ENCODE assay signal across 22 mouse cellular contexts in the genomic region with DNA sequence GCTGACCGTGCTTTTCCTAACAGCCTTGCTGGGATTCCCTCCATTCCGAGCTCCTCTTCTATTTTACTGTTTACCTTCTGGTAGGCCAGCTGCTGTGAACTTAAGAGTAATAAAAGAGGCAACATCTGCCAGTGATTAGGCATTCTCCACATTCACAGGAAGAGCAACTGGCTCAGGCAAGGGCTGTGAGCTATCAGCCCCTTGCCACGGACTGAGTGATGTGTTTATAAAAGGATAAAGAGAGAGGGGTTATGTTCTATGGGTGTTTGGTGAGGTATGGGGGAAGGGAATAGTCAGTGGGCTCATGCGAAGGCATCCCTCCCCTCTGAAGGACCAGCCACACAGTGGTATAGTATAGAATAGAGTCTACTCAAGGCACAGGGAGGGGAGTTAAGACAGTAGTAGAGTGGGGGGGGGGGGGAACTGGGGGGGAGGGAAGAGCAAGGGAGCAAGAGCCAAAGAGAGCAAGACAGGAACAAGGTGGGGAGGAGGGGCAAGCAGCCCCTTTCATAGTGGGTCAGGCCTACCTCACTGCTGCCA. TPM values are rescaled to one million over a fixed set of nuclear protein-coding genes. Genes with fewer than 3 reads are reported as not detected.
DNase-seq lines count a peak whose midpoint lies in the region; ATAC-seq and TF ChIP-seq lines count a peak whose summit lies in the region.
"Had no signal": no experiment of that assay in that cellular context is flagged by ENCODE, and none has a peak within 500 bp of the region (broad histone marks: within the 10 kb centered on the region; RNA-seq: fewer than 3 reads in every experiment).

No protein-coding gene starts in this region.

- no peak overlapping the region for H3K4me2 ChIP-seq in hindbrain, embryonic 13.5 days
- H3K4me2 ChIP-seq in hindbrain, postnatal 0 days (ENCODE audit: low read depth, low read length): no peak overlapping the region
- H3K4me2 ChIP-seq in midbrain, embryonic 12.5 days (replicated peaks): no peak overlapping the region
- no peak overlapping the region for H3K4me2 ChIP-seq in embryonic facial prominence, embryonic 11.5 days (ENCODE audit: low read depth, low read length)
- H3K4me2 ChIP-seq: embryonic facial prominence, embryonic 15.5 days; heart, embryonic 13.5 days; liver, embryonic 11.5 days; neural tube, embryonic 13.5 days had no signal

- DNase-seq in hindbrain, postnatal 0 days (ENCODE audit: low spot score): no peak
- DNase-seq in midbrain, embryonic 10.5 days (ENCODE audit: low spot score): no peak
- peak; percentile 80 for DNase-seq in embryonic facial prominence, embryonic 11.5 days (ENCODE audit: low spot score)
- peak; percentile 72 for DNase-seq in mesoderm, embryonic 11.5 days (ENCODE audit: low read depth, low spot score)
- no peak for DNase-seq in thymus, adult 18-20 months
- no peak for DNase-seq in right cerebral cortex, postnatal 25 days
- DNase-seq: cerebellum, adult 9-10 months; kidney, adult 11 months; kidney, postnatal 25 days; lung, adult 2 months; thymus, postnatal 4 days had no signal

- H3K4me1 ChIP-seq in hindbrain, embryonic 13.5 days (replicated peaks): no peaks in the 10 kb centered on the region
- H3K4me1 ChIP-seq in hindbrain, postnatal 0 days (ENCODE audit: insufficient read depth, low read length): no peaks in the 10 kb centered on the region
- no peaks in the 10 kb centered on the region for H3K4me1 ChIP-seq in midbrain, embryonic 12.5 days
- no peaks in the 10 kb centered on the region for H3K4me1 ChIP-seq in midbrain, embryonic 10.5 days
- no peaks in the 10 kb centered on the region for H3K4me1 ChIP-seq in embryonic facial prominence, embryonic 11.5 days (ENCODE audit: control insufficient read depth, insufficient read depth, low read length)
- H3K4me1 ChIP-seq: embryonic facial prominence, embryonic 15.5 days; neural tube, embryonic 13.5 days had no signal

- no peak overlapping the region for H3K9ac ChIP-seq in hindbrain, embryonic 13.5 days
- no peak overlapping the region for H3K9ac ChIP-seq in hindbrain, postnatal 0 days (replicated peaks; ENCODE audit: low read length)
- H3K9ac ChIP-seq in midbrain, embryonic 12.5 days (replicated peaks): no peak overlapping the region
- no peak overlapping the region for H3K9ac ChIP-seq in embryonic facial prominence, embryonic 11.5 days (replicated peaks; ENCODE audit: low read length)
- H3K9ac ChIP-seq: embryonic facial prominence, embryonic 15.5 days; heart, embryonic 13.5 days; neural tube, embryonic 13.5 days had no signal

- H3K9me3 ChIP-seq in hindbrain, embryonic 13.5 days: no peaks in the 10 kb centered on the region
- H3K9me3 ChIP-seq in hindbrain, postnatal 0 days (ENCODE audit: low read length): no peaks in the 10 kb centered on the region
- no peaks in the 10 kb centered on the region for H3K9me3 ChIP-seq in midbrain, embryonic 12.5 days
- H3K9me3 ChIP-seq in midbrain, embryonic 10.5 days (replicated peaks): no peaks in the 10 kb centered on the region
- H3K9me3 ChIP-seq in embryonic facial prominence, embryonic 11.5 days (replicated peaks; ENCODE audit: control insufficient read depth, low read length): no peaks in the 10 kb centered on the region
- H3K9me3 ChIP-seq: embryonic facial prominence, embryonic 15.5 days; heart, embryonic 13.5 days; neural tube, embryonic 13.5 days had no signal

- H3K27me3 ChIP-seq in hindbrain, embryonic 13.5 days: no peaks in the 10 kb centered on the region
- H3K27me3 ChIP-seq in hindbrain, postnatal 0 days (ENCODE audit: insufficient read depth, low read length): no peaks in the 10 kb centered on the region
- no peaks in the 10 kb centered on the region for H3K27me3 ChIP-seq in midbrain, embryonic 12.5 days
- no peaks in the 10 kb centered on the region for H3K27me3 ChIP-seq in midbrain, embryonic 10.5 days (ENCODE audit: low read depth, poor library complexity, severe bottlenecking)
- H3K27me3 ChIP-seq in embryonic facial prominence, embryonic 11.5 days (ENCODE audit: control insufficient read depth, insufficient read depth, low read length): no peaks in the 10 kb centered on the region
- H3K27me3 ChIP-seq: CH12.LX; embryonic facial prominence, embryonic 15.5 days; heart, embryonic 13.5 days; neural tube, embryonic 13.5 days had no signal

- H3K27ac ChIP-seq in hindbrain, embryonic 13.5 days: no peak overlapping the region
- no peak overlapping the region for H3K27ac ChIP-seq in hindbrain, postnatal 0 days
- H3K27ac ChIP-seq in midbrain, embryonic 12.5 days (replicated peaks): no peak overlapping the region
- no peak overlapping the region for H3K27ac ChIP-seq in midbrain, embryonic 10.5 days (replicated peaks)
- H3K27ac ChIP-seq in embryonic facial prominence, embryonic 11.5 days (replicated peaks; ENCODE audit: low read depth, low read length): no peak overlapping the region
- H3K27ac ChIP-seq: embryonic facial prominence, embryonic 15.5 days; heart, embryonic 13.5 days; neural tube, embryonic 13.5 days had no signal

- no peak overlapping the region for H3K4me3 ChIP-seq in hindbrain, embryonic 13.5 days
- no peak overlapping the region for H3K4me3 ChIP-seq in hindbrain, postnatal 0 days (ENCODE audit: low read length)
- no peak overlapping the region for H3K4me3 ChIP-seq in midbrain, embryonic 12.5 days
- no peak overlapping the region for H3K4me3 ChIP-seq in midbrain, embryonic 10.5 days
- H3K4me3 ChIP-seq in embryonic facial prominence, embryonic 11.5 days (ENCODE audit: low read depth, low read length): no peak overlapping the region
- H3K4me3 ChIP-seq: embryonic facial prominence, embryonic 15.5 days; heart, embryonic 13.5 days; neural tube, embryonic 13.5 days had no signal

- no peaks in the 10 kb centered on the region for H3K36me3 ChIP-seq in hindbrain, embryonic 13.5 days
- H3K36me3 ChIP-seq in hindbrain, postnatal 0 days (ENCODE audit: insufficient read depth, low read length): no peaks in the 10 kb centered on the region
- H3K36me3 ChIP-seq in midbrain, embryonic 12.5 days: no peaks in the 10 kb centered on the region
- H3K36me3 ChIP-seq in midbrain, embryonic 10.5 days: no peaks in the 10 kb centered on the region
- no peaks in the 10 kb centered on the region for H3K36me3 ChIP-seq in embryonic facial prominence, embryonic 11.5 days (replicated peaks; ENCODE audit: control insufficient read depth, insufficient read depth, low read depth, low read length)
- H3K36me3 ChIP-seq: embryonic facial prominence, embryonic 15.5 days; heart, embryonic 13.5 days; neural tube, embryonic 13.5 days had no signal

- 60% methylated on average over 4 of the region's 4 CpGs for WGBS in hindbrain, embryonic 13.5 days
- WGBS in hindbrain, postnatal 0 days: 63% methylated on average over 4 of the region's 4 CpGs
- WGBS in midbrain, embryonic 12.5 days: 56% methylated on average over 4 of the region's 4 CpGs
- 55% methylated on average over 4 of the region's 4 CpGs for WGBS in midbrain, embryonic 10.5 days
- 19% methylated on average over 4 of the region's 4 CpGs for WGBS in embryonic facial prominence, embryonic 11.5 days

- 0 out of 2 replicates have a peak, but pooled peaks have one; percentile 13 for ATAC-seq in hindbrain, embryonic 13.5 days (ENCODE audit: low FRiP score)
- no peak for ATAC-seq in hindbrain, postnatal 0 days
- ATAC-seq in midbrain, embryonic 12.5 days (ENCODE audit: low FRiP score, low read depth): 0 out of 2 replicates have a peak, but pooled peaks have one; percentile 16
- ATAC-seq in embryonic facial prominence, embryonic 11.5 days (replicated peaks; ENCODE audit: insufficient number of reproducible peaks, low FRiP score, low TSS enrichment, low read depth): peak; percentile 88

- no peak for TF ChIP-seq CTCF in hindbrain, postnatal 0 days (IDR thresholded peaks at IDR 0.05; ENCODE audit: low read depth)

RNA-seq across cellular contexts. Expression of a gene that starts 16.0 kb away (rescaled TPM):
- polyA plus RNA-seq in hindbrain, embryonic 13.5 days (2015; fragmentation: Nextera tagmentation; extraction: Ambion mirVana): 0.14 TPM in 1 of 2 replicates, not detected in the other
- 0.14 TPM in 1 of 2 replicates, not detected in the other for total RNA-seq in hindbrain, postnatal 0 days (2014; rRNA removed)
- 0.38 and 0.42 TPM in 2 replicates for polyA plus RNA-seq in hindbrain, postnatal 0 days (2015; fragmentation: Nextera tagmentation; extraction: Ambion mirVana)
- not detected in 2 replicates for polyA plus RNA-seq in midbrain, embryonic 12.5 days (2016; fragmentation: Nextera tagmentation; extraction: Ambion mirVana)
- polyA plus RNA-seq in midbrain, embryonic 10.5 days (2016; fragmentation: Nextera tagmentation; extraction: Ambion mirVana): 0.20 TPM in 1 of 2 replicates, not detected in the other
- 2.3 and 2.9 TPM in 2 replicates for polyA plus RNA-seq in embryonic facial prominence, embryonic 11.5 days (2014; fragmentation: Nextera tagmentation; extraction: Ambion mirVana)
- total RNA-seq: CH12.LX; gastrocnemius, postnatal 4 days; hematopoietic stem cell, adult 5-6 weeks; monocyte, adult 5-6 weeks had no signal
- polyA plus RNA-seq: testis, adult 2 months had no signal

Comparison
In these comparisons a context has a peak if more than half of its experiments do, and no peak if none do; other contexts are left out.
1. DNase-seq: peak in embryonic facial prominence, embryonic 11.5 days (single experiment) and mesoderm, embryonic 11.5 days (single experiment); none in hindbrain, postnatal 0 days (single experiment), midbrain, embryonic 10.5 days (single experiment), thymus, adult 18-20 months (0 of 2) and right cerebral cortex, postnatal 25 days (single experiment).